Mouse (Mus musculus): ENCODE results near the gene Prrg4. TPM values are rescaled to one million over a fixed set of nuclear protein-coding genes. Genes with fewer than 3 reads are reported as not detected.
"Not testable (repeated sequence)": the region's sequence is repeated elsewhere in the genome, so short reads cannot be mapped to it uniquely, and the experiment has no call there.

The Prrg4 gene
- polyA plus RNA-seq, 1 experiment from 2014 or later, result 6.0 TPM

DNA sequence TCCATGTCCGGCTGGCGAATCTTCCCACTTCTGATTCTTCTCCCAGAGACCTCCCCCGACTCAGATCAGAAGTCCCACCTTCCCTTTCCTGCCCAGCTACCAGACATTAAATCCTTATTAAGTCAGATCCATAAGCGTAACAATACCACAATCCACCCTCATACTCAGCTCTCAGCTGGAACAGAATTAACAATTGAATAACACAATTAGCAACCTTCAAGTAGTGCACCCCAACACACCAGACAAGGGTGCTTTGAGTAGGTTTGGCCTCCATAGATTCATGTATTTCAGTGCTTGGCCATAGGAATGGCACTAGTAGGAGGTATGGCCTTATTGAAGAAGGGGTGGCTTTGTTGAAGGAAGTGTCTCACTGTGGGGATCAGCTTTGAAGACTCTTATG, 23.5 kb downstream of the Prrg4 start:
- Histone ChIP-seq H3K4me3 (replicated peaks) (no peak overlapping the region), H3K9me3 (no peaks in the 10 kb centered on the region), H3K27ac (no peak overlapping the region), H3K4me2 (no peak overlapping the region), H3K9ac (no peak overlapping the region), H3K4me1 (no peaks in the 10 kb centered on the region), H3K36me3 (no peaks in the 10 kb centered on the region), H3K27me3 (replicated peaks) (no peaks in the 10 kb centered on the region)
- 93% methylated on average over 4 of the region's 4 CpGs for WGBS
- no peak for ATAC-seq (ENCODE audit: insufficient read depth, low FRiP score, low read depth)

DNA sequence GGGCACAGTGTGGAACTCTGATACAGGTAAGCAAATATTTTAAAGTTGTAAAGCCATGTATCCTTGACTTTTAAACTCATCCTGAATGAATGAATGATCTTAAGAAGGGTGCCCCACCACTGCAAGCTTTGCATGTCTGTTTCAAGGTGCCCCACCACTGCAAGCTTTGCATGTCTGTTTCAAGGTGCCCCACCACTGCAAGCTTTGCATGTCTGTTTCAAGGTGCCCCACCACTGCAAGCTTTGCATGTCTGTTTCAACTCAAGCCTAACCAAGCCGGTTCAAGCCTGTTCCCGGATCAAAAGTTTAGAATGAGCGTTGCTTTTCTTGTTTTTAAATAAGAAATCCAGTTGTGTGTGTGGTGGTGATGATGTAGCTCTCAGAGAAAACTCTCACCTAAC, 30.9 kb downstream of the Prrg4 start:
- H3K4me1 ChIP-seq; H3K4me3 ChIP-seq (replicated peaks); H3K27me3 ChIP-seq (replicated peaks); ATAC-seq (ENCODE audit: insufficient read depth, low FRiP score, low read depth); H3K27ac ChIP-seq; H3K9me3 ChIP-seq; H3K36me3 ChIP-seq; H3K4me2 ChIP-seq; H3K9ac ChIP-seq: not testable (repeated sequence)
- 84% methylated on average over 3 of the region's 3 CpGs for WGBS

DNA sequence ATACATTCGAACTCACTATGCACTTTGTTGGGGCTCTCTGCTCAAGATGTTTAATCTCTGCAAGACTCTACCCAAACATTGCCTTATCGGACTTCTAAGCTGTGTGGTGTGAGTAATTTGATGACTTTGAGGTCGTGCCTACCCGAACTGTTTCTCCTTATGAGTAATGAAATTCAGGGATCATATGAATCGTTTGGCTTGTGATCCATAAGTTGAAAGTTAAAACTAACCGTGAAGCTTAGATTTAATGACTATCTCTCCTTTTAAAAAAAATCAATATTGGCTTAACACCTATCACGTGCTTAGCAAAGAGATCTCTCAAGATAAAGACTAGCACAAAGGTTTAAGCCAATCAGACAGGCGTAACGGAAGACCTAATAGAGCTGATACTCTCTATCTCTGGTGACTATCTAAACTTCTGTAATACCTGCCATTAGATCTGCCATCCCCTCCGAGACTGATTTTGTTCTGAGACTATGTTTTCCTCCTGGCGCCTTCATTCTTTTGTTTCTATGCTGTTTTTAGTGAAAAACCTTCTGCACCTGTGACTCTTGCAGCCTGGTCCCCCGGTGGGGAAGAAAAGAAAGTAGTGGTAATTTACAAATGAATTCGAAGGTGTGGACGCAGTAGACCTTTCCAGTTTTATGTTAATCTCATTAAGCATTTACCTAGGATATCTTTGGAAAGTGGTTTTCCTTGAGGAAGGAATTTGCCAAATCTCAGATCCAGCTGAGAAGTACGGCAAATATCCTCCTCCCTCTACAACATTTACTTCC, 31.9 kb downstream of the Prrg4 start:
- Histone ChIP-seq H3K36me3 (no peaks in the 10 kb centered on the region), H3K4me2 (peak overlapping the region; percentile 75), H3K9me3 (no peaks in the 10 kb centered on the region), H3K4me3 (replicated peaks) (peak overlapping the region; percentile 94), H3K27ac (peak overlapping the region; percentile 98), H3K4me1 (no peaks in the 10 kb centered on the region), H3K27me3 (replicated peaks) (no peaks in the 10 kb centered on the region), H3K9ac (peak overlapping the region; percentile 94; the same call in 1 of the 2 replicates)
- 2% methylated on average over 15 of the region's 15 CpGs for WGBS
- ATAC-seq (ENCODE audit: insufficient read depth, low FRiP score, low read depth), result no peak

DNA sequence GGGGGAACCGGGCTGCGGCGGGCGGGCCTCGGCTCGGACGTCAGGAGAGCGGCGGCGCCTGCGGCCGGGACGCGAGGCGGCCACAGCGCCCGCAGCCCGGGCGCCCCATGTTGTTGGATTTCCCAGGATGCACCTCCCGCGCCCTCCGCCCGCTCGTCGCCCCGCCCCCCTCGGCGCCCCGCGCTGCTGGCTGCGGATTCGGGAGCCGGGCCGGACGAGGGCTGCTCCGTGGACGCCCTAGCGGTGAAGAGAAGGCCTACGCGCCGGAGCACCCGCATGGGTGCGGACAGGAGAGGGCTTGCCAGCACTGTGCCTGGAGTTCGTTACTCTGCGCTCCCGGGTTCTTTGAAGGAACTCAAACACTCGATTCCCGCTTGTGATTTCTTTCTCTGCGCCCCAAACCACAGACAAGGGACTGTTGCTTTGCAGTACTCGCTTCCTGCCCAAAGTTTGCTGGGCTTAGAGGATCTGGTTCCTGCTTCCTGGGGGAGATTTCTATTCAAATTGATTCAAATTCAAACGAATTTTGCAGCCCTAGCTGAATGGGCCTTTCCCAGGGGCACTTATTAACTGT, 32.7 kb downstream of the Prrg4 start:
- H3K27ac ChIP-seq, result peak overlapping the region; percentile 98
- H3K4me2 ChIP-seq, result peak overlapping the region; percentile 75
- H3K9ac ChIP-seq, result peak overlapping the region; percentile 94
- no peaks in the 10 kb centered on the region for H3K4me1 ChIP-seq
- H3K36me3 ChIP-seq, result no peaks in the 10 kb centered on the region
- no peaks in the 10 kb centered on the region for H3K27me3 ChIP-seq (replicated peaks)
- no peaks in the 10 kb centered on the region for H3K9me3 ChIP-seq
- H3K4me3 ChIP-seq (replicated peaks), result peak overlapping the region; percentile 94
- peak; percentile 91 for ATAC-seq (ENCODE audit: insufficient read depth, low FRiP score, low read depth)
- WGBS, result under 1% methylated on average over 31 of the region's 51 CpGs

DNA sequence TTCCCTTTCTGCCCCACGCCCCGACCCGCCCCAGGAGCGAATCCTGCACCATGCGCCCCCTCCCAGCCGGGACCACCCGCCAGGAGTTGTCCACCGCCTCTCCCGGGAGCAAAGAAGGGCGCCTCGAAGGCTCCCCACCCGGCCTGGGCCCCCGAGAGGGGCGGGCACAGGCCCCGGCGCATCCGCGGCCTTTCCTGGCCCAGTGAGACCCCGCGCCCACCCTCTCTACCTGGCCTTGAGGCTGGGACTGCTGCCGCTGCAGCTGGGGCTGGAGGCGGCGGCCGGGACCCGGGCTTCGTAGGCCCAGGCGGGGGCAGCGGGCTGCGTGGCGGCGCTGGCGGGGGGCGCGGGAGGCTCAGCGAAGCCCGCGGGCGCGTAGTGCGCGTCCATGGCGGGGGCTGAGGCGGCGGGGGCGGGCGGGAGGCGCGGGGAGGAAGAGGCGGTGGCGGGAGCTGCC, 33.3 kb downstream of the Prrg4 start, which contains the start of gene Qser1:
Qser1 (minus strand) TSS at position 390 of the 457 bp plus-strand sequence.
- H3K4me2 ChIP-seq, result peak within 1 kb of the TSS; percentile 75
- H3K9me3 ChIP-seq, result no peaks in the 10 kb centered on the region
- no peaks in the 10 kb centered on the region for H3K27me3 ChIP-seq (replicated peaks)
- peak within 1 kb of the TSS; percentile 94 for H3K9ac ChIP-seq
- H3K27ac ChIP-seq, result peak within 1 kb of the TSS; percentile 98
- peak within 1 kb of the TSS; percentile 94 for H3K4me3 ChIP-seq (replicated peaks)
- peak; percentile 48 for ATAC-seq (ENCODE audit: insufficient read depth, low FRiP score, low read depth)
- H3K4me1 ChIP-seq, result no peaks in the 10 kb centered on the region
- H3K36me3 ChIP-seq, result no peaks in the 10 kb centered on the region
- under 1% methylated on average over 45 of the region's 50 CpGs for WGBS

DNA sequence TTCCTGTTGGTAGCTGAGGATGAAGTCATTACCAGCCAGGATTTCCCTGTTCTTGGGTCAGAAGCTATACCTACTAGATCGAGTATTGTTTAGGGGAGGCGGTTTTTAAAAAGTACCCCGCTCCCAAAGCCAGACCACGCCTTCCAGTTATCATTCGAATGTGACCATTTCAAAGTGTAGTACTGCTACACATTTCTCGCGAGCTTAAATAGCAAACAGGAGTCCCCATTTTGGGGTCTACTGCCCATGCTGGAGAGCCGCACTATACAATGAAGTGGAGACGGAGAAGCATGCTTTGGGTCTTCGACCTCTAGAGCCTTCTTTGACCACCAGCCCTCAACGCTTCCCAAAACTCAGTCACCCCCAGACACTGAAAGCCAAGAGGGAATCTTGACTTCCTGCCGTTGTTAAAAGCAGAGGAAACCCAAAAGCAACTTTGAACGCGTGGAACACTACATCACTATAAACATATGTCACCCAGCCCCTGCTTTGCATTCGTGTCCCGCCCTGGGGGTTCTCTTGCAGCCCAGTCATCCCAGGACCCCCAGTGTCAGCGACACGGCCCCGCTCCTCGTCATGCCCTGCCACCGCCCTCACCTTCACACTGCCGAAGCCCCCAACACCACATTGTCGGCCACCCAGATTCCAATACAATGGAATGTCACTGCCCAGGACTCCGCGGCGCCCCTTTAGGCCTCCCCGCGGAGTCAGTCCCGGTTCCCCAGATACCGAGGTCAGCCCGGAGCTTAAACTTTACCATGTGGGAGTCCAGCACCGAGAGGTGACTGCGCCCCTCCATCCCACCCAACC, 33.9 kb downstream of the Prrg4 start:
- ATAC-seq (ENCODE audit: insufficient read depth, low FRiP score, low read depth), result peak; percentile 37
- H3K9me3 ChIP-seq, result no peaks in the 10 kb centered on the region
- WGBS, result under 1% methylated on average over 33 of the region's 33 CpGs

DNA sequence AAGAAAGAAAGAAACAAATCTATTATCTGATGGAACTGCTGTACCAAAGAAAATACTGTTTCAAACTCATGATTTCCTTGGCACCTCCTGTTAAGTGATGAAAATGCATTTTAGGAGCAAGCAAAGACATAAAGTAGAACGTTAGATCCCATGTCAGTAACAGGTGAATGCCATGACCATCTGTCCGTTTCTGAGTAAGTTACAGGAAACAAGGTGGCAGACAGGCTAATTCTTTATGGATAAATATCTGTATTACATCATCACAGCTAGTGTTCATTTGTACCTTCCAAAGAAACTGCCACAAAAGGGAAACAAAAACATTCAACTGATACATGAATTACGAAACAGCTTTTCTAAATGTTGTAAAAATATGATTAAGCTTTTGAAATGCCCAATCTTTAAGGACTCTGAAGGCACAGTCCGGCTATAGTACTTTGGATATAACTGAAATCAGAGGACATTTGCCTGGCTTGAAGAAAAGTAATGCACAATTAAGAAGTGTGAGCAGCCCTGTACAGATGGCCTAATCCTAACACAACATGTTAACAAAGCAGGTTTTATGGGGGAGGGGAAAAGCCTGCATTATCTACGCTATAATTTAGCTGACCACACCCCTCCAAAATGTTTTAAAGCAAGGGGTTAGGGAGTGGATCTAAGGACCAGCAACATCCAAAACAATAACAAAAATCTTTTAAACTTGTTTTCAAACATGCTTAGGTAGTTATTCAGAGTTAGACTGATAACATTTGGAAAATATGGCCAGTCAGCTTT, 35.3 kb downstream of the Prrg4 start:
- Histone ChIP-seq H3K9me3 (no peaks in the 10 kb centered on the region), H3K36me3 (no peaks in the 10 kb centered on the region), H3K4me3 (replicated peaks) (no peak overlapping the region), H3K27ac (no peak overlapping the region), H3K27me3 (replicated peaks) (no peaks in the 10 kb centered on the region), H3K4me2 (no peak overlapping the region), H3K9ac (no peak overlapping the region), H3K4me1 (no peaks in the 10 kb centered on the region)
- ATAC-seq (ENCODE audit: insufficient read depth, low FRiP score, low read depth), result no peak
- WGBS, result 51% methylated on average over 5 of the region's 5 CpGs

More for the DNA sequence above, 33.9 kb downstream of the Prrg4 start:
- Histone ChIP-seq H3K4me3 (replicated peaks) (peak overlapping the region; percentile 94), H3K27me3 (replicated peaks) (no peaks in the 10 kb centered on the region), H3K4me2 (peak overlapping the region; percentile 75), H3K4me1 (no peaks in the 10 kb centered on the region), H3K27ac (peak overlapping the region; percentile 98), H3K36me3 (no peaks in the 10 kb centered on the region), H3K9ac (peak overlapping the region; percentile 94; the same call in 1 of the 2 replicates)

DNA sequence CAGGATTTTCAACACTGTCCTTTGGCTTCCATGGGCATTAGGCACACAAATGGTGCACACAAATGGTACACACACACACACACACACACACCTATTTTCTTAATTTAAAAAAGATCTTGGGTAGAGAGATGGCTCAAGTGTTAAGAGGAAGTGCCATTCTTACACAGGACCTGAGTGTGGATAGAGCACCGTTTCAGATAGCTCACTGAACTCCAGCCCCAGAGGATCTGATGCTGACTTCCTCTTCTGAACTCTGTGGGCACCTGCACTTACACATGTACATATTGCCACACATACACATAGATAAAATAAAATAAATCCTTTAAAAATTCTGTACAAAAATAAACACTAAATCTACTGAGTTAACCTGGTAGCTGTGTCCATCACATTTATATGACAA, 44.2 kb downstream of the Prrg4 start:
- Histone ChIP-seq H3K4me3 (replicated peaks) (no peak overlapping the region), H3K9ac (no peak overlapping the region), H3K27me3 (replicated peaks) (no peaks in the 10 kb centered on the region), H3K27ac (no peak overlapping the region), H3K9me3 (no peaks in the 10 kb centered on the region), H3K36me3 (0 out of 2 replicates have a peak, but pooled peaks cover 3% of the 10 kb centered on the region), H3K4me2 (no peak overlapping the region), H3K4me1 (no peaks in the 10 kb centered on the region)
- WGBS, result 74% methylated on average over 1 of the region's 1 CpGs
- no peak for ATAC-seq (ENCODE audit: insufficient read depth, low FRiP score, low read depth)

Other genes starting within 250 kb of the Prrg4 start
- 31.7 and 36.6 TPM in 2 replicates for gene Tcp11l1, start 137.7 kb downstream of the Prrg4 start, polyA plus RNA-seq (2015; fragmentation: Nextera tagmentation; extraction: Ambion mirVana)
- gene Pin1rt1, start 133.5 kb downstream of the Prrg4 start, polyA plus RNA-seq (2015; fragmentation: Nextera tagmentation; extraction: Ambion mirVana), result not detected in 2 replicates
- gene Depdc7, start 107.0 kb downstream of the Prrg4 start, polyA plus RNA-seq (2015; fragmentation: Nextera tagmentation; extraction: Ambion mirVana), result 14.2 and 18.8 TPM in 2 replicates
- gene Qser1, start 33.1 kb downstream of the Prrg4 start, polyA plus RNA-seq (2015; fragmentation: Nextera tagmentation; extraction: Ambion mirVana), result 7.9 and 8.6 TPM in 2 replicates
- gene Ccdc73, start 17.9 kb upstream of the Prrg4 start, polyA plus RNA-seq (2015; fragmentation: Nextera tagmentation; extraction: Ambion mirVana), result 5.9 and 6.7 TPM in 2 replicates
- gene Eif3m, start 167.2 kb upstream of the Prrg4 start, polyA plus RNA-seq (2015; fragmentation: Nextera tagmentation; extraction: Ambion mirVana), result 274 and 277 TPM in 2 replicates
- gene Gm11060, start 242.1 kb upstream of the Prrg4 start, polyA plus RNA-seq (2015; fragmentation: Nextera tagmentation; extraction: Ambion mirVana), result not detected in 2 replicates